Mouse (Mus musculus) liver, embryonic 12.5 days (tissue): Measurements from ENCODE around the gene Wdfy3. TPM values are rescaled to one million over a fixed set of nuclear protein-coding genes. Genes with fewer than 3 reads are reported as not detected.
"Not testable (repeated sequence)": the region's sequence is repeated elsewhere in the genome, so short reads cannot be mapped to it uniquely, and the experiment has no call there.

Experiments
- ATAC-seq: fragments of 200-750 bp; cut with Nextera tagmentation; 2 replicates; pipeline ENCODE4 v1.8.0; 2017; ENCODE audit warnings: moderate number of reproducible peaks, mild to moderate bottlenecking, moderate library complexity
- H3K27ac ChIP-seq: fragments of 300-500 bp; sonication (generic); 2 replicates; pipeline ENCODE4 v1.5.1; 2016; ENCODE audit warnings: mild to moderate bottlenecking
- H3K27me3 ChIP-seq: fragments of 300-500 bp; sonication (generic); replicated peaks from 2 replicates; pipeline ENCODE4 v1.6.1; 2016; ENCODE audit warnings: mild to moderate bottlenecking, moderate library complexity
- H3K36me3 ChIP-seq: fragments of 300-500 bp; sonication (generic); 2 replicates; pipeline ENCODE4 v1.6.1; 2016; ENCODE audit warnings: mild to moderate bottlenecking, moderate library complexity
- H3K4me1 ChIP-seq: fragments of 300-500 bp; sonication (generic); 2 replicates; pipeline ENCODE4 v1.6.1; 2016
- H3K4me2 ChIP-seq: fragments of 300-500 bp; sonication (generic); 2 replicates; pipeline ENCODE4 v1.6.1; 2016; ENCODE audit warnings: mild to moderate bottlenecking, moderate library complexity
- H3K4me3 ChIP-seq: fragments of 300-500 bp; sonication (generic); 2 replicates; pipeline ENCODE4 v1.5.1; 2016; ENCODE audit warnings: mild to moderate bottlenecking, moderate library complexity
- H3K9ac ChIP-seq: fragments of 300-500 bp; sonication (generic); 2 replicates; pipeline ENCODE4 v1.6.1; 2016; ENCODE audit warnings: mild to moderate bottlenecking, moderate library complexity
- H3K9me3 ChIP-seq: fragments of 300-500 bp; sonication (generic); replicated peaks from 2 replicates; pipeline ENCODE4 v1.6.1; 2016; ENCODE audit warnings: mild to moderate bottlenecking, moderate library complexity
- WGBS: fragments of 180-500 bp; shearing (Covaris S2); methylation state at CpG from one replicate; pipeline ENCODE4 v1.1.7; 2016; ENCODE audit not compliant: insufficient replicate concordance; 5-methylcytosine and 5-hydroxymethylcytosine counted together
- polyA plus RNA-seq: library from polyadenylated mRNA; unstranded; fragments of >200 nt; fragmentation: Nextera tagmentation; extraction: Ambion mirVana; gene quantifications from 2 replicates; pipeline ENCODE4 v1.2.1, GENCODE M21; 2016

Gene Wdfy3
- polyA plus RNA-seq, 1 experiment from 2014 or later = 7.4 TPM

- no peak overlapping the region for H3K4me2 ChIP-seq
- no peak overlapping the region for H3K27ac ChIP-seq
- no peaks in the 10 kb centered on the region for H3K4me1 ChIP-seq
- no peaks in the 10 kb centered on the region for H3K27me3 ChIP-seq
- H3K9ac ChIP-seq = no peak overlapping the region
- no peak overlapping the region for H3K4me3 ChIP-seq
- no peaks in the 10 kb centered on the region for H3K9me3 ChIP-seq
- WGBS = 93% methylated on average over 5 of the region's 5 CpGs
- H3K36me3 ChIP-seq = peaks cover 96% of the 10 kb centered on the region
- no peak for ATAC-seq
Measured at GRCm38 (mm10) chr5:101840476-101840875, 229.2 kb downstream of the Wdfy3 start.

GRCm38 (mm10) chr5:101837605-101838004, 232.1 kb downstream of the Wdfy3 start:
- not testable (repeated sequence) for ATAC-seq, H3K27ac ChIP-seq, H3K4me3 ChIP-seq, H3K4me1 ChIP-seq, H3K27me3 ChIP-seq, H3K9ac ChIP-seq, H3K4me2 ChIP-seq, H3K9me3 ChIP-seq
- H3K36me3 ChIP-seq = peaks cover 84% of the 10 kb centered on the region
- 85% methylated on average over 2 of the region's 2 CpGs for WGBS

DNA sequence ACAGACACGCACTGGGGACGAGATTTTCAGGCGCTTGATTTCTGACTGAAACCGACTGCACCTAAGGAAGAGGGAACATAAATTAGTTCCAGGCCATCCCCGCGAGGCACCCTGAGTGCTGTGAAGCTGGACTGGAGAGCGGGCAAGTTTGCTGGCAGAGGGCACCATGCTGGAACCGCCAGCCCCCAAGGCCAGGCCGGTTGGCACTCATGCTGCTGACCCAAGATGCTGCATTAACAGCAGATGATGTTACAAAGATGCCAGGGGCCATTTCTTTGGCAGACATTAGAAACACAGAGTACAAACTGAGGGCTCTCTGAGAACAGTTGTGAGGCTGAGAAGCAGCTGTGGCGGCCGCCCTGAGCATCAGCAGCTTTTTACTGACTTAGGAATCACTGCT, 233.5 kb downstream of the Wdfy3 start:
- Histone ChIP-seq H3K9me3 (no peaks in the 10 kb centered on the region), H3K27me3 (no peaks in the 10 kb centered on the region), H3K9ac (no peak overlapping the region), H3K4me2 (no peak overlapping the region), H3K4me3 (no peak overlapping the region), H3K36me3 (peaks cover 77% of the 10 kb centered on the region), H3K4me1 (no peaks in the 10 kb centered on the region), H3K27ac (no peak overlapping the region)
- no peak for ATAC-seq
- WGBS = 89% methylated on average over 11 of the region's 11 CpGs

DNA sequence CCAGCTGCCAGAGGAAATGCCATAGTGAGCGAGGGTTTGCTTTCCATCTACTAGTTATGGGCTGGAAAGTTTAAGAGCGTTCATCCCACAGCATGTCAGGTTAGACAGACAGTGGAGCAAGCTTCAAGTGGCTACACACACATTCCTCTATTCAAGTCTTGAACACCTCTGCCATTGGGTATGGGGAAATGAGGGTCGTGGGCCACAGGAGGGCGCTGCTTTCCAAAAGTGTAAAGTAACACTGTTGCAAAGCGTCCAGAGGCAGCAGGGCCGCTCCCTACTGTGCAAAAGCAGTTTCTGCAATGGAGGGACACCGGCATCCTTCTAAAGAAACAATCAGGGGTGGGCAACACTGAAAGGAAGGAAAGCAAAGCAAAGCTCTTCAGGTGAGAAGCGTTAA, 235.8 kb downstream of the Wdfy3 start:
- no peak overlapping the region for H3K4me2 ChIP-seq
- H3K36me3 ChIP-seq = peaks cover 56% of the 10 kb centered on the region
- H3K9me3 ChIP-seq = no peaks in the 10 kb centered on the region
- 72% methylated on average over 8 of the region's 8 CpGs for WGBS
- H3K9ac ChIP-seq = no peak overlapping the region
- no peaks in the 10 kb centered on the region for H3K27me3 ChIP-seq
- ATAC-seq = no peak
- no peak overlapping the region for H3K27ac ChIP-seq
- no peak overlapping the region for H3K4me3 ChIP-seq
- H3K4me1 ChIP-seq = no peaks in the 10 kb centered on the region

DNA sequence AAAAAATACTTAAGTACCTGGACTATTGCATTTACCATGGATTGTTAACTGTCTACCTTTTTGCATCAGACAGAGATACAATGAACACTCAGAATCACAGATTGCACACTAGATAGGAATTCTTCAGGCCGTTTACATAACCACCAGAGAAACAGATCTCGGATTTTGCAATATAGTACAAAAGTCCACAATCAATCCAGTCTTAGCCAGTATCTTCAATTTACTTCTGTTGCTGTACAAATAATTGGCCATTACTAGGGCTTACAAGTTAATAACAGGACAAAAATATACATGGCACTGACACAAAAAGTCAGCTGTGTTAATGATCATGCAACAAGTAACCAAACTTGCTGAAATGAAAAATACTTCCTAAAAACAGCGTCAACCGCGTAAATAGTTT, 236.7 kb downstream of the Wdfy3 start:
- H3K4me1 ChIP-seq = no peaks in the 10 kb centered on the region
- H3K9ac ChIP-seq = no peak overlapping the region
- no peaks in the 10 kb centered on the region for H3K9me3 ChIP-seq
- WGBS = 87% methylated on average over 5 of the region's 5 CpGs
- H3K36me3 ChIP-seq = peaks cover 47% of the 10 kb centered on the region
- no peak overlapping the region for H3K4me3 ChIP-seq
- no peak overlapping the region for H3K27ac ChIP-seq
- H3K27me3 ChIP-seq = no peaks in the 10 kb centered on the region
- no peak overlapping the region for H3K4me2 ChIP-seq
- ATAC-seq = no peak

DNA sequence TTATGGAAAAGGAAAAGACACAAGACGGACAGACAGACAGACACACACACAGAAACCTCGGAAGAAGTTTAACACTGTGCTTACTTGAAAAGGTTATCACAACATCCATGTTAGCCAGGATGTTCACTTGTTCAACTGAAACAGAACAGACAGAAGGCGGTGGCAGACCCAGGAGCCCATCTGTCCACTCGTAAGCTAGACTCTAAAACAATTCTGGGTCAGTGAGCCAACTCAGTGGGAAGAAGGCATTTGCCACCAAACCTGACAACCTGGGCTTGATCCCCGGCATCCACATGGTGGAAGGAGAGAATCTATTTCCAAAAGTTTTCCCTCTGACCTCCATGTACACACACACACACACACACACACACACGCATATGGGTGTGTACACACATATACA, 237.7 kb downstream of the Wdfy3 start:
- Histone ChIP-seq H3K4me2 (no peak overlapping the region), H3K27ac (no peak overlapping the region), H3K9me3 (no peaks in the 10 kb centered on the region), H3K4me1 (peaks cover 6% of the 10 kb centered on the region), H3K9ac (no peak overlapping the region), H3K27me3 (0 out of 2 replicates have a peak, but pooled peaks cover 3% of the 10 kb centered on the region), H3K36me3 (peaks cover 38% of the 10 kb centered on the region), H3K4me3 (no peak overlapping the region)
- 77% methylated on average over 6 of the region's 6 CpGs for WGBS
- no peak for ATAC-seq

DNA sequence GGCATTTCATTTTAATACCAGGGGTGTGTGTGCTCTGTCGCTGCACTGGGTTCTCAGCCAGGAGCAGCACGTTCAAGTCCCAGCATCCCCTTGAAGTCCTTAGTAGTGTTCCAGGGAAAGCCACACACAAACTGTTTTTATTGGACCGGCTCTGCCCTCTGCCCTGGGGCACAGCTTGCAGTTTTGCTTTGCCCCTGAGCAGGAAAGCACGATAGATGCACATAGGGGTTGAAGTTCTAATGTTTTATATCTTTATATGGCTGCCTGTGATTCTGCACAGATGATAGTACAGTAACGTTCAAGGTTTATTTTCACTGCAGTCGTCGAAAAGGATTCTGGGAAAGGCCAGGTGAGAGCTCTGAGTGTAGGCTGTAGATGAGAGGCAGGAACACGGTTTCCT, 239.5 kb downstream of the Wdfy3 start:
- no peak overlapping the region for H3K9ac ChIP-seq
- no peak overlapping the region for H3K27ac ChIP-seq
- H3K27me3 ChIP-seq = 0 out of 2 replicates have a peak, but pooled peaks cover 3% of the 10 kb centered on the region
- peaks cover 24% of the 10 kb centered on the region for H3K4me1 ChIP-seq
- ATAC-seq = no peak
- 76% methylated on average over 8 of the region's 8 CpGs for WGBS
- H3K4me2 ChIP-seq = no peak overlapping the region
- peaks cover 22% of the 10 kb centered on the region for H3K36me3 ChIP-seq
- no peak overlapping the region for H3K4me3 ChIP-seq
- no peaks in the 10 kb centered on the region for H3K9me3 ChIP-seq

- 88% methylated on average over 3 of the region's 3 CpGs for WGBS
- Histone ChIP-seq H3K9ac (no peak overlapping the region), H3K36me3 (peaks cover 13% of the 10 kb centered on the region), H3K4me1 (peaks cover 26% of the 10 kb centered on the region), H3K27me3 (peaks cover 9% of the 10 kb centered on the region; the same call in 1 of the 2 replicates), H3K4me3 (no peak overlapping the region), H3K9me3 (no peaks in the 10 kb centered on the region), H3K4me2 (no peak overlapping the region), H3K27ac (no peak overlapping the region)
- ATAC-seq = no peak
Measured at GRCm38 (mm10) chr5:101828932-101829331, 240.8 kb downstream of the Wdfy3 start.

GRCm38 (mm10) chr5:101827477-101827876, 242.2 kb downstream of the Wdfy3 start:
- Histone ChIP-seq H3K9ac (no peak overlapping the region), H3K4me3 (no peak overlapping the region), H3K27ac (no peak overlapping the region), H3K9me3 (no peaks in the 10 kb centered on the region), H3K4me1 (peaks cover 26% of the 10 kb centered on the region), H3K36me3 (peaks cover 5% of the 10 kb centered on the region; the same call in 1 of the 2 replicates), H3K4me2 (peak overlapping the region; percentile 67; the same call in 1 of the 2 replicates), H3K27me3 (peaks cover 16% of the 10 kb centered on the region; the same call in 1 of the 2 replicates)
- ATAC-seq = no peak
- 27% methylated on average over 12 of the region's 12 CpGs for WGBS

DNA sequence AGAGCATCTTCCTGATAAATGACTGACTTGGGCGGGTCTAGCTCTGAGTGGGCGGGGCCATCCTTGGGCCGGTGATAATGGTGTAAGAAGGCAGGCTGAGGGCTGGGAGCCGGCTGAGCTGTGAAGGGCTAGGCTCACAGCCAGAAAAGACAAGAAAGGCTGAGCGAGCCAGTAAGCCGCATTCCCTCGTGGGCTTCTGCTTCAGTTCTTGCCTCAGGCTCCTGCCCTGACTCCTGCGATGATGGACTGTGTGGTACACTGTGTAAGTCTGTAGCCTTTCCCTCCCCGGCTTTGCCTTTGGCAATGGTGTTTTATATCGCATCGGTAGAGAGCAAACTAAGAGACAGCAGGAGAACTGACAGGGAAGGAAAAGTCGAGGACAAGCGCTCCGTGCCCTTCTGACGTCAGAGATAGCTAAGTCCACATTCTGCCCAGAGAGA, 243.2 kb downstream of the Wdfy3 start:
- 5% methylated on average over 15 of the region's 15 CpGs for WGBS
- Histone ChIP-seq H3K9ac (peak overlapping the region; percentile 52), H3K4me3 (peak overlapping the region; percentile 23)

GRCm38 (mm10) chr5:101825111-101825911, 244.4 kb downstream of the Wdfy3 start:
- peak; percentile 64; the same call in 1 of the 2 replicates for ATAC-seq
- H3K36me3 ChIP-seq = no peaks in the 10 kb centered on the region

More for the DNA sequence above, 243.2 kb downstream of the Wdfy3 start:
- Histone ChIP-seq H3K36me3 (no peaks in the 10 kb centered on the region), H3K27me3 (peaks cover 24% of the 10 kb centered on the region; the same call in 1 of the 2 replicates), H3K9me3 (no peaks in the 10 kb centered on the region), H3K4me2 (peak overlapping the region; percentile 67), H3K4me1 (peaks cover 26% of the 10 kb centered on the region), H3K27ac (peak overlapping the region; percentile 30; the same call in 1 of the 2 replicates)
- peak; percentile 83 for ATAC-seq

DNA sequence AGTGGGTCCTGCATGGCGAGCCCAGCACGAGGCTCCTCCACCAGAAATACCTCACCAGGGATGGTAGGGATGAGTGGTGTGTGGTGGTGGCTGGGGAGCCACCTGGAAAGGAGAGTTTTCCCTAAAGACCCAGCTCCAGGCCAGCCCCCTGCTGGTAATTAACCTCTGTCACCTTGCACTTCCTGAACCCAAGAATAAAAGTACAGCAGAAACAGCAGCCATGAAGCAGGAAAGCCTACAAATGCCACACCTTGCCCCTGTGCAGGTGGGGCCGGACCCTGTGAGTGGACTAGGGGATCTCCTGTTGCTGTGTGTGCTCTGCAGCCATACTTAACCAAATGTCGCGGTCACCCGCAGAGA, 247.4 kb downstream of the Wdfy3 start:
- peaks cover 23% of the 10 kb centered on the region for H3K4me1 ChIP-seq
- 53% methylated on average over 6 of the region's 6 CpGs for WGBS
- no peak for ATAC-seq
- H3K4me2 ChIP-seq = no peak overlapping the region
- no peak overlapping the region for H3K4me3 ChIP-seq
- no peak overlapping the region for H3K9ac ChIP-seq
- no peaks in the 10 kb centered on the region for H3K9me3 ChIP-seq
- peaks cover 37% of the 10 kb centered on the region; the same call in 1 of the 2 replicates for H3K27me3 ChIP-seq
- no peaks in the 10 kb centered on the region for H3K36me3 ChIP-seq
- no peak overlapping the region for H3K27ac ChIP-seq

More at GRCm38 (mm10) chr5:101825111-101825911, 244.4 kb downstream of the Wdfy3 start:
- Histone ChIP-seq H3K4me3 (no peak overlapping the region), H3K4me1 (peaks cover 26% of the 10 kb centered on the region), H3K27ac (no peak overlapping the region), H3K27me3 (peaks cover 34% of the 10 kb centered on the region; the same call in 1 of the 2 replicates), H3K9me3 (no peaks in the 10 kb centered on the region), H3K4me2 (no peak overlapping the region), H3K9ac (no peak overlapping the region)
- WGBS = 34% methylated on average over 13 of the region's 13 CpGs
